Mouse (Mus musculus): Measurements from ENCODE around the gene Mid1.
A peak's percentile ranks its signal among the peaks of the same experiment; 100 is the strongest.
"Not testable (repeated sequence)": the region's sequence is repeated elsewhere in the genome, so short reads cannot be mapped to it uniquely, and the experiment has no call there.

Mid1 gene

DNA sequence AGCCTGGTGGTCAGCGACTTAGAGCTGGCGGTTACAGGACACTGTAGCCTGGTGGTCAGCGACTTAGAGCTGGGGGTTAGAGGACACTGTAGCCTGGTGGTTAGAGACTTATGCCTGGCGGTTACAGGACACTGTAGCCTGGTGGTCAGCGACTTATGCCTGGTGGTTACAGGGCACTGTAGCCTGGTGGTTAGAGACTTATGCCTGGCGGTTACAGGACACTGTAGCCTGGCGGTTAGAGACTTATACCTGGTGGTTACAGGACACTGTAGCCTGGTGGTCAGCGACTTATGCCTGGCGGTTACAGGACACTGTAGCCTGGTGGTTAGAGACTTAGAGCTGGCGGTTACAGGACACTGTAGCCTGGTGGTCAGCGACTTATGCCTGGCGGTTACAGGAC lies 330.9 kb downstream of the Mid1 start:
- not testable (repeated sequence) for DNase-seq (ENCODE audit: low read depth, low spot score)

DNA sequence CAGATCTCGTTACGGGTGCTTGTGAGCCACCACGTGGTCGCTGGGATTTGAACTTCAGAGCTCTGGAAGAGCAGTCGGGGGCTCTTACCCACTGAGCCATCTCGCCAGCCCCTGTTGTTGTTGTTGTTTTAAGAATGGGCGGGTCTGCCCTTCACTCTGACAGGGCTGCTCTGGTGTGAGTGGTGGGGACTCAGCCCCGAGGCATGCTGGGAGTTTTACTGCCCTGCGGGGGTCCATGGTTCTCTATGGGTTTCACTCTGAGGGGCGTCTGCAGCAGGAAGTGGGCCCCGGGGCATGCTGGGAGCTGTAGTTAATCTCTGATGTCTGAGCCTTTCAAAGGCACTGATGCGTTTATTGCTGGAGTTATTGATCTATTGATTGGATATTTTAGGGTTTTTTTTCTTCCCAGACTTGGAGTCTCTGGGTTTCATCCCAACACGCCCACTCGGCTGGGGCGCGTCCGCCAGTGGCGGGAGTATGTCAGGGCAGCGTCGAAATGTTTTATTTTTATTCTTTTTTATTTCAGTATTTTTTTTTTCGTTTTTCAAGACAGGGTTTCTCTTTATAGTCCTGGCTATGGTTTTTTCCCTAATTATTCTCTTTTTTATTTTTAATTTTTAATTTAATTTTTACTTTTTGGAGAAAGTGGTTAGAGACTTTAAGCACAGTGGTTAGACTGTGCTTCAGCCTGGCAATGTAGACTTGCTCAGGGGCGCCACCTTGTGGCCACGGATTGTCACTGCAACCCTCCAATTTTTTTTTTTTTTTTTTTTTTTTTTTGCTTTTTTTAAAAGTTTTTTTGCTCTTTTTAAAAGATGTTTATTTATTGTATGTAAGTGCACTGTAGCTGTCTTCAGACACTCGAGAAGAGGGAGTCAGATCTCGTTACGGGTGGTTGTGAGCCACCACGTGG lies 332.6 kb downstream of the Mid1 start:
- peak; percentile 83 for DNase-seq (ENCODE audit: low read depth, low spot score)

DNA sequence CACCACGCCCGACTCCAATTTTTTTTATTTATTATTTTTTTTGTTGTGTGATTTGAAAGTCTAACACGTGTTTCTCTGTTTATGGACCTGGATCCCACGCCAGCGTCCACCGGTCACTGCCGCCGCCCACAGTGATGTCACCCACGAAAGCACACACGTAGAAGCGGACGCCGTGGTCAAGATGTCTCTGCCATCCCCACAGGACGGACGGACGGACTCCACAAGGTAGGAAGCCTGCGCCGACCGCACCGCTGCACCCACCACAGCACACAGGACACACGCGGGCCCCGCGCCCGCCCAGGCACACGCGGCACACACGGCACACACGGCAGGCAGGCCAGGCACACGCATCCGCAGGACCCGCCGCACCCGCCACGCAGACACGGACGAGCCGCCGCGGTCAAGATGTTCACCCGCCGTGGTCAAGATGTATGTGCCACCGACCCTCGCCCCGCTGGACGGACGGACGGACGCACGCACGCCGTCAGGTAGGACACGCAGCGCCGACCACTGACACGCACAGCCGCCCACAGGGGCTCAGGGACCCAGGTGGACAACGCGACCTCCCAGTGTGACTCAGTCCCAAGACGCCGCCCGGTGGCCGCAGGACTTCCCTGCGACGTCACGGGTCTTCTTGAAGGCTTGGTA lies 333.7 kb downstream of the Mid1 start:
- peak; percentile 50 for DNase-seq (ENCODE audit: low read depth, low spot score)

DNA sequence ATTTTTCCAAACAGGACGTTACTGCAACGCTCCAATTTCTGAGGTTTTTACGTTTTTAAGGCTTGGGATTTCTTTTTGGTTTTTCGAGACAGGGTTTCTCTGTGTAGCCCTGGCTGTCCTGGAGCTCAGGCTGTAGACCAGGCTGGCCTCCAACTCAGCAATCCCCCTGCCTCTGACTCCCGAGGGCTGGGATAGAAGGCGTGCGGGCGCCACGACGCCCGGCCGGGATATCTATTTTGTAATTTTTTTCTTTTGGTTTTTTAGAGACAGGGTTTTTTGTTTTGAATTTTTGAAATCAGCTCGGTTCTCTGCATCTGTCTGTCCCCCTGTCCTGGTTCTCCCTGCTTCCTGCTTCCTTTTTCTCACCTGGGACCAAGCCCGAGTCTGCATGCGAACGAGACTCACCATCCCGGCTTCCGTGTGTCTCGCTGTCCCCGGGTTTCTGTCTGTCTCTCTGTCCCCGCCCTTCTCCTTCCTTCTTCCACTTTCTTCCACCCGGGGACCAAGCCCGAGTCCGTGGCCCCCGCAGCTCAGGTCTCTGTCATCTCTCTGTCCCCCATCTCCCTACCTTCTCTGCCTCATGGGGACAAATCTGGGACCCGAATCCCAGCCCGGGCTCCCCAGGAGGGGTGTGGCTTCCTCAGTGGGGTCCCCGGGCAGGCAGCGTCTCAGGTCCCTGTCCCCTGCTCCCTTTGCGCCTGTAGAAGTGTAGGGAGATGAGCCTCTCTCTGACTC lies 334.4 kb downstream of the Mid1 start:
- not testable (repeated sequence) for DNase-seq (ENCODE audit: low read depth, low spot score)

DNA sequence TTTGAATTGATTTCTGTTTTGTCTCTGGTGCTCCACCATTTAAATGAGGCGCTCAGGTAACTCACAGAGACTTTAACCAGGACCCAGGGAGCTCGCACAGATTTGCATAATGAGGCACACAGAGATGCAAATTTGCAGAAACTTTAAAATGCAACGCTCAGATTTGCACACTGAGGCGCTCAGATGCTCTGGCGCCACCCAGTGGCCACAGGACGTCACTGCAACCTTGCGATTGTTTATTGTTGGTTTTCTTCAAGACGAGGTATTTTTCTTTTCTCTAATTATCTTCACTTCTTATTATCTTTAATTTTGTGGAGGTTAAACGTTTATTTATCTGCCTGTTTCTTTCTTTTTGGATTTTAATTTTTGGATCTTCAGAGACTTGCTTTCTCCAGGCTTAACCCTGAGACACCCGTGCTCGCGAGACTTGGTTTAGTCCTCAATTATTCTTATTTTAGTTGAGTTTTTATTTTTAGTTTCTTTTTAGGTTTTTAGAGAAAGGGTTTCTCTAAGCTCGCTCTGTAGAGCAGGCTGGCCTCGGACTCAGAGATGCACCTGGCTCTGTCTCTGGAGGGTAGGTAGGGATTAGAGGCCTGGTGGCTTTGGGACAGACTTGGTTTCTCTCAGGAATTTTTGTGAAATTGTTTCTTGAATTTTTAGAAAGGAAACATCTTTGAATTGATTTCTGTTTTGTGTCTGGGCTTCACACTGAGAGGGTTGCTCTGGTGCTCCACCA lies 335.1 kb downstream of the Mid1 start:
- DNase-seq (ENCODE audit: low read depth, low spot score): peak; percentile 92

DNA sequence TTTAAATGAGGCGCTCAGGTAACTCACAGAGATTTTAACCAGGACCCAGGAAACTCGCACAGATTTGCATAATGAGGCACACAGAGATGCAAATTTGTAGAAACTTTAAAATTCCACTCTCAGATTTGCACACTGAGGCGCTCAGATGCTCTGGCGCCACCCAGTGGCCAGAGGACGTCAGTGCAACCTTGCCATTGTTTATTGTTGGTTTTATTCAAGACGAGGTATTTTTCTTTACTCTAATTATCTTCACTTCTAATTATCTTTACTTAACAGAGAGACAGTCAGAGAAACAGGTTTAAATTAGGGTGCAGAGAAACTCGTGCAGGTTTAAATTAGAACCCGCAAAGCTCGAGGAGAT lies 335.7 kb downstream of the Mid1 start:
- peak; percentile 85 for DNase-seq (ENCODE audit: low read depth, low spot score)

DNA sequence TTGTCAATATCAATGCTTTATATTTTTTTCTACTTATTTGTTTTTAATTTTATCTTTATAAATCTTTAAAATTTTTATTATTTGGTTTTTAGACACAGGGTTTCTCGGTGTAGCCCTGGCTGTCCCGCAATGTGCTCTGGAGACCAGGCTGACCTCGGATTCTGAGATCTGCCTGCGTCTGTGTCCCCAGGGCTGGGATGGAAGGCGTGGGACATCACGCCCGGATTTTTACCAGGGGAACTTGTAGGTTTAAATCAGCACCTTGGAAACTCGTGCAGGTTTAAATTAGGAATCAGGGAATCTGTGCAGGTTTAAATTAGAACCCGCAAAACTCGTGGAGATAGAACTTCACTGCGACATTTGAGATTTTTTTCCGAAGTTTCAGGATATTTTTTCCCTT lies 336.2 kb downstream of the Mid1 start:
- not testable (repeated sequence) for DNase-seq (ENCODE audit: low read depth, low spot score)

DNA sequence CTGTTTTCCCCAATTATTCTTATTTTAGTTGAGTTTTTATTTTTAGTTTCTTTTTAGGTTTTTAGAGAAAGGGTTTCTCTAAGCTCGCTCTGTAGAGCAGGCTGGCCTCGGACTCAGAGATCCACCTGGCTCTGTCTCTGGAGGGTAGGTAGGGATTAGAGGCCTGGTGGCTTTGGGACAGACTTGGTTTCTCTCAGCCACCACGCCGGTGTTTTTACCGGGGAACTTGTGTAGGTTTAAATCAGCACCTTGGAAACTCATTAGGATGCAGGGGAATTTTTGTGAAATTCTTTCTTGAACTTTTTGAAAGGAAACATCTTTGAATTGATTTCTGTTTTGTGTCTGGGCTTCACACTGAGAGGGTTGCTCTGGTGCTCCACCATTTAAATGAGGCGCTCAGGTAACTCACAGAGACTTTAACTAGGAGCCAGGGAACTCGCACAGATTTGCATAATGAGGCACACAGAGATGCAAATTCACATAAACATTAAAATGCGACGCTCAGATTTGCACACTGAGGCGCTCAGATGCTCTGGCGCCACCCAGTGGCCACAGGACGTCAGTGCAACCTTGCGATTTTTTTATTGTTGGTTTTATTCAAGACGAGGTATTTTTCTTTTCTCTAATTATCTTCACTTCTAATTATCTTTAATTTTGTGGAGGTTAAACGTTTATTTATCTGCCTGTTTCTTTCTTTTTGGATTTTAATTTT lies 336.9 kb downstream of the Mid1 start:
- DNase-seq (ENCODE audit: low read depth, low spot score): peak; percentile 79

Data from A20 (cell line).